Mouse (Mus musculus) CH12.LX (cell line): Measurements from ENCODE around the gene Wee2. TPM values are rescaled to one million over a fixed set of nuclear protein-coding genes. Genes with fewer than 3 reads are reported as not detected.

Experiments used
- DNase-seq: peaks from one replicate; pipeline ENCODE4 v3.0.0-alpha.2; 2013; ENCODE audit errors: extremely low read depth
- H3K27ac ChIP-seq: 2 replicates; pipeline ENCODE4 v1.5.1; 2012; ENCODE audit warnings: low read depth, mild to moderate bottlenecking, control low read depth, moderate library complexity; ENCODE audit not compliant: insufficient read depth
- H3K27me3 ChIP-seq: replicated peaks from 2 replicates; pipeline ENCODE3; 2012; ENCODE audit warnings: inconsistent platforms
- H3K36me3 ChIP-seq, 2 experiments: replicated peaks in 1 of 2; 2 replicates each; pipeline versions ENCODE3 to v1.6.1; 2012; ENCODE audit warnings: inconsistent platforms in 1 of 2, low read length in 1 of 2, mild to moderate bottlenecking in 1 of 2, mixed read lengths in 1 of 2, moderate library complexity in 1 of 2; ENCODE audit not compliant: control insufficient read depth in 1 of 2, insufficient read depth in 1 of 2
- H3K4me1 ChIP-seq, 2 experiments: 2 replicates each; pipeline ENCODE4 v1.6.1; 2012; ENCODE audit warnings: inconsistent platforms in 1 of 2, moderate library complexity in 1 of 2; ENCODE audit not compliant: insufficient read depth in 2 of 2, control insufficient read depth in 1 of 2
- H3K4me2 ChIP-seq: 2 replicates; pipeline ENCODE4 v1.6.1; 2012; ENCODE audit warnings: low read depth, mild to moderate bottlenecking, control low read depth; ENCODE audit not compliant: poor library complexity, insufficient read depth, severe bottlenecking
- H3K4me3 ChIP-seq, 3 experiments: fragments of 150-350 bp in 1 of 3; sonication (generic) in 1 of 3; replicated peaks in 1 of 3; 2 replicates each; pipeline versions ENCODE3 to v1.5.1; 2011 to 2012; ENCODE audit warnings: low read depth in 2 of 3, low read length in 2 of 3, mild to moderate bottlenecking in 2 of 3, moderate library complexity in 2 of 3, control low read depth in 1 of 3, improper control_type of control experiment in 1 of 3, inconsistent platforms in 1 of 3, mixed read lengths in 1 of 3; ENCODE audit not compliant: poor library complexity in 1 of 3
- H3K79me2 ChIP-seq: replicated peaks from 2 replicates; pipeline ENCODE4 v1.6.1; 2012; ENCODE audit warnings: mild to moderate bottlenecking, moderate library complexity; ENCODE audit not compliant: control insufficient read depth, poor library complexity, insufficient read depth, severe bottlenecking; ENCODE audit errors: extremely low read depth
- H3K9ac ChIP-seq: 2 replicates; pipeline ENCODE4 v1.6.1; 2012; ENCODE audit warnings: low read depth, mild to moderate bottlenecking, control low read depth, moderate library complexity; ENCODE audit not compliant: insufficient read depth
- H3K9me3 ChIP-seq: replicated peaks from 2 replicates; pipeline ENCODE3; 2012; ENCODE audit warnings: low read length, inconsistent platforms, mixed read lengths
- BHLHE40 ChIP-seq: IDR thresholded peaks from 2 replicates; pipeline ENCODE4 v1.6.1; 2011; ENCODE audit warnings: mild to moderate bottlenecking, low read depth, low read length, improper control_type of control experiment
- CHD2 ChIP-seq: IDR thresholded peaks from 2 replicates; pipeline ENCODE4 v1.6.1; 2011; ENCODE audit warnings: low read length, improper control_type of control experiment
- CTCF ChIP-seq, 2 experiments: IDR thresholded peaks in 1 of 2; conservative IDR thresholded peaks in 1 of 2; 2 replicates each; pipeline ENCODE4 v1.5.1; 2011 to 2012; ENCODE audit warnings: low read depth in 2 of 2, low read length in 2 of 2, improper control_type of control experiment in 1 of 2, inconsistent platforms in 1 of 2, mild to moderate bottlenecking in 1 of 2, moderate library complexity in 1 of 2
- ETS1 ChIP-seq: conservative IDR thresholded peaks from 2 replicates; pipeline ENCODE4 v1.6.1; 2012; ENCODE audit warnings: low read depth, mild to moderate bottlenecking, inconsistent platforms, low read length, improper control_type of control experiment, moderate library complexity
- IRF4 ChIP-seq: IDR thresholded peaks from 2 replicates; pipeline ENCODE4 v1.6.1; 2014; ENCODE audit warnings: low read depth, mild to moderate bottlenecking, inconsistent platforms, low read length, improper control_type of control experiment
- JUN ChIP-seq: IDR thresholded peaks from 2 replicates; pipeline ENCODE4 v1.6.1; 2011; ENCODE audit warnings: low read depth, mild to moderate bottlenecking, low read length, improper control_type of control experiment, moderate library complexity; ENCODE audit not compliant: insufficient read depth
- JUND ChIP-seq: conservative IDR thresholded peaks from 2 replicates; pipeline ENCODE4 v1.6.1; 2011; ENCODE audit warnings: low read depth, low read length, improper control_type of control experiment
- MAFK ChIP-seq: IDR thresholded peaks from 2 replicates; pipeline ENCODE4 v1.6.1; 2011; ENCODE audit warnings: low read length, improper control_type of control experiment; ENCODE audit not compliant: insufficient replicate concordance
- MAX ChIP-seq: IDR thresholded peaks from 2 replicates; pipeline ENCODE4 v1.6.1; 2011; ENCODE audit warnings: low read length, improper control_type of control experiment
- MAZ ChIP-seq: IDR thresholded peaks from 2 replicates; pipeline ENCODE4 v1.6.1; 2012; ENCODE audit warnings: low read depth, mild to moderate bottlenecking, inconsistent platforms, low read length, improper control_type of control experiment, moderate library complexity
- MXI1 ChIP-seq: IDR thresholded peaks from 2 replicates; pipeline ENCODE4 v1.6.1; 2011; ENCODE audit warnings: mild to moderate bottlenecking, low read depth, low read length, improper control_type of control experiment
- MYC ChIP-seq: IDR thresholded peaks from 2 replicates; pipeline ENCODE4 v1.6.1; 2011; ENCODE audit warnings: low read depth, mild to moderate bottlenecking, improper control_type of control experiment, low read length
- NELFE ChIP-seq: IDR thresholded peaks from 2 replicates; pipeline ENCODE4 v1.6.1; 2011; ENCODE audit warnings: low read depth, low read length, improper control_type of control experiment
- PAX5 ChIP-seq: IDR thresholded peaks from 2 replicates; pipeline ENCODE4 v1.6.1; 2012; ENCODE audit warnings: low read length, inconsistent platforms, mixed read lengths
- POLR2A ChIP-seq: IDR thresholded peaks from 2 replicates; pipeline ENCODE4 v1.6.1; 2011; ENCODE audit warnings: low read depth, mild to moderate bottlenecking, improper control_type of control experiment, low read length
- POLR2AphosphoS2 ChIP-seq: IDR thresholded peaks from 2 replicates; pipeline ENCODE4 v1.6.1; 2011; ENCODE audit warnings: low read depth, low read length, improper control_type of control experiment
- RAD21 ChIP-seq: IDR thresholded peaks from 2 replicates; pipeline ENCODE4 v1.6.1; 2011; ENCODE audit warnings: low read depth, mild to moderate bottlenecking, low read length, improper control_type of control experiment, moderate library complexity
- RCOR1 ChIP-seq: conservative IDR thresholded peaks from 2 replicates; pipeline ENCODE4 v1.6.1; 2012; ENCODE audit warnings: low read depth, mild to moderate bottlenecking, inconsistent platforms, low read length, improper control_type of control experiment
- SIN3A ChIP-seq: IDR thresholded peaks from 2 replicates; pipeline ENCODE4 v1.6.1; 2012; ENCODE audit warnings: low read length, improper control_type of control experiment, inconsistent platforms
- SMC3 ChIP-seq: IDR thresholded peaks from 2 replicates; pipeline ENCODE4 v1.6.1; 2011; ENCODE audit warnings: low read depth, low read length, improper control_type of control experiment
- TCF12 ChIP-seq: IDR thresholded peaks from 2 replicates; pipeline ENCODE4 v1.6.1; 2014; ENCODE audit warnings: low read depth, mild to moderate bottlenecking, inconsistent platforms, low read length, improper control_type of control experiment
- USF1 ChIP-seq: IDR thresholded peaks from 2 replicates; pipeline ENCODE4 v1.6.1; 2014; ENCODE audit warnings: low read depth, mild to moderate bottlenecking, inconsistent platforms, low read length, improper control_type of control experiment
- USF2 ChIP-seq: conservative IDR thresholded peaks from 2 replicates; pipeline ENCODE4 v1.6.1; 2011; ENCODE audit warnings: low read depth, low read length, improper control_type of control experiment
- ZMIZ1 ChIP-seq: IDR thresholded peaks from 2 replicates; pipeline ENCODE4 v1.6.1; 2012; ENCODE audit warnings: low read depth, mild to moderate bottlenecking, inconsistent platforms, low read length, improper control_type of control experiment
- ZNF384 ChIP-seq: IDR thresholded peaks from 2 replicates; pipeline ENCODE4 v1.6.1; 2012; ENCODE audit warnings: low read depth, low read length, improper control_type of control experiment, inconsistent platforms
- dilution Hi-C: fragments of 300-500 bp; cut with MboI; formaldehyde crosslinking; loops from 2 replicates; pipeline ENCODE4 v1.14.3; 2020; ENCODE audit warnings: low sequenced_read_pairs; ENCODE audit not compliant: extremely low pct_unique_long_range_greater_than_20kb, extremely low pct_ligation_motif_present
- in situ Hi-C: fragments of 300-500 bp; cut with MboI; formaldehyde crosslinking; loops from 3 replicates; pipeline ENCODE4 v1.14.3; 2019; ENCODE audit warnings: low sequenced_read_pairs, low pct_ligation_motif_present, low pct_unique_long_range_greater_than_20kb, mixed read lengths
- polyA plus RNA-seq: library from polyadenylated mRNA; unstranded; fragments of >175 nt; gene quantifications from 2 replicates; pipeline ENCODE4 v1.2.1, GENCODE M21; 2012; ENCODE audit warnings: low read depth; ENCODE audit not compliant: insufficient read length
- total RNA-seq, 2 experiments: library from RNA; depleted of rRNA; stranded (reverse); fragments of 300-350 nt in 1 of 2; fragments of >200 nt in 1 of 2; gene quantifications; 2 replicates each; pipeline ENCODE4 v1.2.3; 2012 to 2014

Wee2 gene
- total and polyA plus RNA-seq, 3 experiments: not detected

GRCm38 (mm10) chr6:40427441-40427840 lies 11.4 kb upstream of the Wee2 start:
- dilution Hi-C loops (no loop called here), in situ Hi-C loops (no loop called here)
- no peak for TF ChIP-seq RAD21
- TF ChIP-seq TCF12: no peak
- TF ChIP-seq PAX5: no peak
- no peak for TF ChIP-seq ZMIZ1
- TF ChIP-seq ETS1: no peak
- TF ChIP-seq CHD2: no peak
- no peak for TF ChIP-seq JUN
- no peak for TF ChIP-seq RCOR1
- TF ChIP-seq POLR2A: no peak
- TF ChIP-seq MXI1: no peak
- TF ChIP-seq USF1: no peak
- no peak for TF ChIP-seq MYC
- TF ChIP-seq JUND: no peak
- no peak for TF ChIP-seq MAZ
- TF ChIP-seq POLR2AphosphoS2: no peak
- TF ChIP-seq USF2: no peak
- TF ChIP-seq SIN3A: no peak
- TF ChIP-seq MAX: no peak
- no peak for TF ChIP-seq MAFK

GRCm38 (mm10) chr6:40428696-40429095 lies 10.2 kb upstream of the Wee2 start:
- Histone ChIP-seq H3K79me2 (no peaks in the 10 kb centered on the region), H3K4me2 (no peak overlapping the region), H3K4me3 (no peak overlapping the region), H3K27me3 (no peaks in the 10 kb centered on the region), H3K9me3 (no peaks in the 10 kb centered on the region), H3K27ac (no peak overlapping the region), H3K4me1 (peaks cover 20 to 44% of the 10 kb centered on the region in 2 experiments), H3K9ac (no peak overlapping the region), H3K36me3 (peaks cover 0 to 5% of the 10 kb centered on the region in 2 experiments)
- in situ Hi-C loops: no loop called here
- dilution Hi-C loops: no loop called here
- no peak for DNase-seq
- TF ChIP-seq SMC3: no peak
- TF ChIP-seq RAD21: no peak
- TF ChIP-seq IRF4: no peak
- no peak for TF ChIP-seq NELFE
- no peak for TF ChIP-seq BHLHE40
- no peak for TF ChIP-seq POLR2AphosphoS2
- TF ChIP-seq CTCF (conservative IDR thresholded peaks at IDR 0.05 in 1 of 2, IDR thresholded peaks at IDR 0.05 in 1 of 2; ENCODE audit: low read depth in 2 of 2, low read length in 2 of 2): no peak
- TF ChIP-seq JUN: no peak
- TF ChIP-seq ZNF384: no peak
- no peak for TF ChIP-seq ZMIZ1

More at GRCm38 (mm10) chr6:40427441-40427840, 11.4 kb upstream of the Wee2 start:
- Histone ChIP-seq H3K4me1 (peaks cover 9 to 32% of the 10 kb centered on the region in 2 experiments), H3K4me3 (no peak overlapping the region), H3K36me3 (peaks cover 0 to 16% of the 10 kb centered on the region in 2 experiments), H3K4me2 (no peak overlapping the region), H3K9me3 (no peaks in the 10 kb centered on the region), H3K27me3 (no peaks in the 10 kb centered on the region), H3K79me2 (no peaks in the 10 kb centered on the region), H3K9ac (no peak overlapping the region), H3K27ac (no peak overlapping the region)
- DNase-seq: no peak
